Mouse (Mus musculus) liver, postnatal 0 days (tissue): ENCODE measurements around the gene Ak5.

Source experiments
- CTCF ChIP-seq: sonication (generic); IDR thresholded peaks from 2 replicates; pipeline ENCODE4 v1.5.1; 2016; ENCODE audit warnings: antibody characterized with exemption, low read depth
- EP300 ChIP-seq: IDR thresholded peaks from 2 replicates; pipeline ENCODE4 v1.6.1; 2016; ENCODE audit warnings: antibody characterized with exemption, low read depth, mild to moderate bottlenecking

DNA sequence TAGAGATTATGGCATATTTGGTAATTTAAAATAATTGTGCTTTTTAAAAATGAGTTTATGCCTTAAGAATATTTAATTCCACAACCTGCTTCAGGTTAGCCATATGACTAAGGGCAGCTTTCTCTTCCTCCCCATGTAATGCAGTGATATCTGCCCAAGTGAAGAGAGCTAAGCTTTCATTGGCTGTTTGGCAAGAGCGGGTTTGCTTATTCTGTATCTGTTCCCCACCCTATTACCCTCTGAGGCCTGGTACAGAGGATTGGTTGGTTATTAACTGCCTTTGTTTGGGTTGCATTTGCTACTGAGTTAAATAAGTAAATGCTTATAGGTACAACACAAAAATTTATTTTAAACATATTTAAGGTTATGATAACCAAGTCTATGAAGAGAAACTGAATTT is 221.2 kb downstream of the Ak5 start:
- TF ChIP-seq EP300, result no peak
- TF ChIP-seq CTCF, result no peak
